Mouse (Mus musculus) stomach, postnatal 0 days (tissue): ENCODE measurements around the gene Clcnka. TPM values are rescaled to one million over a fixed set of nuclear protein-coding genes. Genes with fewer than 3 reads are reported as not detected.
A peak's percentile ranks its signal among the peaks of the same experiment; 100 is the strongest.

Experiments
- ATAC-seq: fragments of 200-750 bp; cut with Nextera tagmentation; 2 replicates; pipeline ENCODE4 v1.8.0; 2017; ENCODE audit not compliant: low FRiP score, low TSS enrichment
- DNase-seq: peaks from one replicate; pipeline ENCODE4 v3.0.0-alpha.2; 2016; ENCODE audit warnings: low spot score
- H3K27ac ChIP-seq: fragments of 300-500 bp; sonication (generic); replicated peaks from 2 replicates; pipeline ENCODE4 v1.5.1; 2014; ENCODE audit warnings: mild to moderate bottlenecking, control low read depth
- H3K27me3 ChIP-seq: fragments of 300-500 bp; sonication (generic); 2 replicates; pipeline ENCODE4 v1.6.1; 2014; ENCODE audit warnings: low read length; ENCODE audit not compliant: control insufficient read depth, insufficient read depth
- H3K36me3 ChIP-seq: fragments of 300-500 bp; sonication (generic); 2 replicates; pipeline ENCODE4 v1.6.1; 2014; ENCODE audit warnings: low read length, mixed read lengths; ENCODE audit not compliant: control insufficient read depth, insufficient read depth
- H3K4me1 ChIP-seq: fragments of 300-500 bp; sonication (generic); replicated peaks from 2 replicates; pipeline ENCODE4 v1.6.1; 2014; ENCODE audit warnings: antibody characterized with exemption; ENCODE audit not compliant: control insufficient read depth, insufficient read depth
- H3K4me2 ChIP-seq: fragments of 300-500 bp; sonication (generic); replicated peaks from 2 replicates; pipeline ENCODE4 v1.6.1; 2014; ENCODE audit warnings: low read depth, mild to moderate bottlenecking, control low read depth, moderate library complexity
- H3K4me3 ChIP-seq: fragments of 300-500 bp; sonication (generic); 2 replicates; pipeline ENCODE4 v1.5.1; 2014; ENCODE audit warnings: low read depth, low read length, control low read depth
- H3K9ac ChIP-seq: fragments of 300-500 bp; sonication (generic); 2 replicates; pipeline ENCODE4 v1.6.1; 2014; ENCODE audit warnings: mild to moderate bottlenecking, low read length, control low read depth, mixed read lengths
- H3K9me3 ChIP-seq: fragments of 300-500 bp; sonication (generic); 2 replicates; pipeline ENCODE4 v1.6.1; 2016; ENCODE audit warnings: low read length; ENCODE audit not compliant: control insufficient read depth
- CTCF ChIP-seq: IDR thresholded peaks from 2 replicates; pipeline ENCODE4 v1.5.1; 2016; ENCODE audit warnings: antibody characterized with exemption, low read depth, mild to moderate bottlenecking, moderate library complexity
- EP300 ChIP-seq: optimal IDR thresholded peaks from 2 replicates; pipeline ENCODE3; 2016; ENCODE audit warnings: antibody characterized with exemption
- WGBS: fragments of 180-500 bp; shearing (Covaris S2); extraction: QIAGEN DNeasy Blood & Tissue Kit; methylation state at CpG from one replicate; pipeline ENCODE4 v1.1.7; 2014; 5-methylcytosine and 5-hydroxymethylcytosine counted together
- polyA plus RNA-seq: library from polyadenylated mRNA; unstranded; fragments of >200 nt; fragmentation: Nextera tagmentation; extraction: Ambion mirVana; gene quantifications from 2 replicates; pipeline ENCODE4 v1.2.1, GENCODE M21; 2015

The Clcnka gene
- polyA plus RNA-seq: 0.08 TPM in 1 of 2 replicates, not detected in the other

GRCm38 (mm10) chr4:141398545-141398944 is at the start of gene Clcnka:
Gene Clcnka (minus strand): TSS chr4:141398724.
- H3K27ac ChIP-seq: no peak within 1 kb of the TSS
- TF ChIP-seq EP300: no peak
- no peak for TF ChIP-seq CTCF
- no peaks in the 10 kb centered on the region for H3K9me3 ChIP-seq
- no peak within 1 kb of the TSS for H3K9ac ChIP-seq
- peak; percentile 65 for ATAC-seq
- 42% methylated on average over 12 of the region's 12 CpGs for WGBS
- no peaks in the 10 kb centered on the region for H3K4me1 ChIP-seq
- H3K36me3 ChIP-seq: no peaks in the 10 kb centered on the region
- no peak within 1 kb of the TSS for H3K4me3 ChIP-seq
- no peak within 1 kb of the TSS for H3K4me2 ChIP-seq
- no peaks in the 10 kb centered on the region for H3K27me3 ChIP-seq
- DNase-seq: no peak

GRCm38 (mm10) chr4:141446211-141446610 is 47.7 kb upstream of the Clcnka start:
- no peak for ATAC-seq
- H3K4me2 ChIP-seq: 0 out of 2 replicates have a peak overlapping the region, but pooled peaks have one; percentile 95
- 0 out of 2 replicates have a peak, but pooled peaks cover 4% of the 10 kb centered on the region for H3K4me1 ChIP-seq
- H3K9ac ChIP-seq: no peak overlapping the region
- H3K9me3 ChIP-seq: no peaks in the 10 kb centered on the region
- TF ChIP-seq CTCF: no peak
- no peak for TF ChIP-seq EP300
- DNase-seq: no peak
- peaks cover 6% of the 10 kb centered on the region; the same call in 1 of the 2 replicates for H3K36me3 ChIP-seq
- no peak overlapping the region for H3K4me3 ChIP-seq
- WGBS: 65% methylated on average over 7 of the region's 7 CpGs
- no peaks in the 10 kb centered on the region for H3K27me3 ChIP-seq
- H3K27ac ChIP-seq: 0 out of 2 replicates have a peak overlapping the region, but pooled peaks have one; percentile 13

- 14% methylated on average over 14 of the region's 14 CpGs for WGBS
These were observed 46.8 kb upstream of the Clcnka start for GRCm38 (mm10) chr4:141445328-141445720.

GRCm38 (mm10) chr4:141444451-141445327 is 46.2 kb upstream of the Clcnka start, which contains the start of gene Zbtb17:
Gene Zbtb17 (plus strand): TSS chr4:141444654.
- Histone ChIP-seq H3K9ac (peak within 1 kb of the TSS; percentile 89), H3K27ac (peak within 1 kb of the TSS; percentile 79), H3K4me1 (0 out of 2 replicates have a peak, but pooled peaks cover 4% of the 10 kb centered on the region), H3K27me3 (no peaks in the 10 kb centered on the region), H3K4me2 (peak within 1 kb of the TSS; percentile 95), H3K9me3 (no peaks in the 10 kb centered on the region), H3K36me3 (peaks cover 6% of the 10 kb centered on the region; the same call in 1 of the 2 replicates), H3K4me3 (peak within 1 kb of the TSS; percentile 100)
- ATAC-seq (peak; percentile 92), DNase-seq (peak; percentile 91)
- TF ChIP-seq EP300 (no peak), CTCF (0 out of 2 replicates have a peak, but pooled peaks have one; percentile 1)
- under 1% methylated on average over 42 of the region's 102 CpGs for WGBS

More at GRCm38 (mm10) chr4:141445328-141445720, 46.8 kb upstream of the Clcnka start:
- Histone ChIP-seq H3K4me3 (peak overlapping the region; percentile 100), H3K4me1 (0 out of 2 replicates have a peak, but pooled peaks cover 4% of the 10 kb centered on the region), H3K9ac (peak overlapping the region; percentile 89), H3K27ac (peak overlapping the region; percentile 79), H3K4me2 (peak overlapping the region; percentile 95), H3K36me3 (peaks cover 6% of the 10 kb centered on the region; the same call in 1 of the 2 replicates), H3K27me3 (no peaks in the 10 kb centered on the region), H3K9me3 (no peaks in the 10 kb centered on the region)
- no peak for DNase-seq
- TF ChIP-seq EP300 (no peak), CTCF (no peak)
- no peak for ATAC-seq

GRCm38 (mm10) chr4:141443641-141444429 is 45.3 kb upstream of the Clcnka start:
- TF ChIP-seq CTCF (no peak), EP300 (no peak)
- ATAC-seq (no peak), DNase-seq (no peak)
- Histone ChIP-seq H3K4me1 (0 out of 2 replicates have a peak, but pooled peaks cover 4% of the 10 kb centered on the region), H3K4me3 (peak overlapping the region; percentile 100), H3K27me3 (no peaks in the 10 kb centered on the region), H3K36me3 (peaks cover 4% of the 10 kb centered on the region; the same call in 1 of the 2 replicates), H3K9ac (peak overlapping the region; percentile 89), H3K9me3 (no peaks in the 10 kb centered on the region), H3K27ac (no peak overlapping the region; the same call in 1 of the 2 replicates), H3K4me2 (peak overlapping the region; percentile 95)
- WGBS: 37% methylated on average over 11 of the region's 11 CpGs
